Mouse (Mus musculus) heart, postnatal 25 days (tissue): ENCODE measurements around the gene Daxx. TPM values are rescaled to one million over a fixed set of nuclear protein-coding genes. Genes with fewer than 3 reads are reported as not detected.
"Not testable (repeated sequence)": the region's sequence is repeated elsewhere in the genome, so short reads cannot be mapped to it uniquely, and the experiment has no call there.

Experiments used
- DNase-seq: peaks from one replicate; pipeline ENCODE4 v3.0.0; 2022; ENCODE audit warnings: low spot score
- intact Hi-C: fragments of 180-260 bp; cut with DNase I; formaldehyde crosslinking; loops from one replicate; pipeline ENCODE4 v1.15.1; 2025
- total RNA-seq, 2 experiments: library from RNA; stranded (reverse); gene quantifications; 2 replicates each; pipeline ENCODE4 v1.2.3; 2021

The Daxx gene
- total RNA-seq, 2 experiments from 2014 or later = 14.3 to 17.5 TPM

GRCm38 (mm10) chr17:33902079-33902478 is 7.1 kb upstream of the Daxx start:
- intact Hi-C loops = no loop called here

GRCm38 (mm10) chr17:33902491-33902890 is 6.7 kb upstream of the Daxx start:
- DNase-seq = no peak
- intact Hi-C loops = no loop called here

More at GRCm38 (mm10) chr17:33902079-33902478, 7.1 kb upstream of the Daxx start:
- DNase-seq = no peak

DNA sequence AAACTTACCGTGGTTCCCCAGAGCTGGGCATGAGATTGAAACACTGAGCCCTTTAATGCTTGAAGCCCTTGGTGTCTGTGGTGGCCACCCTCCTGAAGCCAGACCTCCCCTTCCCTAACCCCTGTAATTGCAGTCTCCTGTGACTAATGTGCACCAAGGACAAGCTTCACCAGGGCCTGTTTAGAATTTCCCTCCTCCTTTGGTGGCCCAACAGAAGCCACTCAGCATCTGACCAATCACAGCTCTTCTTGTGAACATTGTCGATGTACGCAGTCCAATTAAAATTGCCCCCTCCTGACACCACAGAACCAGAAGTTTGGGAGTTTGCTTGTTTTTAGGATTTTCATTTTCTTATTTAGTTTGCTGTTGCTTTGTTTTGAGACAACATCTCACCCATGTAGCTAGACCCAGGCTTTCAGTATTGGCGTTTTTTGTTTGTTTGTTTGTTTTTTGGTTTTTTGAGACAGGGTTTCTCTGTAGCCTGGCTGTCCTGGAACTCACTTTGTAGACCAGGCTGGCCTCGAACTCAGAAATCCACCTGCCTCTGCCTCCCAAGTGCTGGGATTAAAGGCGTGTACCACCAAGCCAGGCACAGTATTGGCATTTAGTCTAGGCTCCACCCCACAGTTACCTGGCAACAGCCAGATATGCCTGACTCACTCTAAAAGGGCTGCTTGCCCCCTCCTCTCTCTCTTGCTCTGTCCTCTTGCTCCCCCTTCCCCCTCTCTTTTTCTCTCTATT is 5.1 kb upstream of the Daxx start:
- intact Hi-C loops, DNase-seq: not testable (repeated sequence)

DNA sequence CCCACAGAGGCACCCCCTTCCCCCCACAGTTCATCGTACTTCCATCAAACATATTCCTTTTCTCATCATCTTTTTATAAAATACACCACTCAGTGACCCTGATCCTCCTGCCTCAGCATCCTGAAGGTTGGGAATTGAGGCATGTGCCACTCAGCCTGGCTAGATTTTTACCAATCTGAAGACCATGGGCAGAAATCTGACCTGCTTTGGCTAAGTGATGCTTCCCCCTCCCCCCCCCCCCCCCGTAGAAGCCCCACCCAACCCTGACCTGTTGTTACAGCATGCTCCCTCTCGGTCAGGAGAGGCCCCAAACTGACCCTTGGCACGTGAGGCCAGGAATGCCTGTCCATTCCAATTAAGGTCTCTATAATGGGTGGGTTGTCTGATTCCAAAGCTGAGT is 4.4 kb upstream of the Daxx start, which contains the start of gene Platr17:
Platr17 (plus strand) TSS at position 301 of the 400 bp plus-strand sequence.
- intact Hi-C loops, DNase-seq: not testable (repeated sequence)

- no peak for DNase-seq
- intact Hi-C loops = no loop called here
These were observed 710 bp upstream of the Daxx start for GRCm38 (mm10) chr17:33908331-33909076.

DNA sequence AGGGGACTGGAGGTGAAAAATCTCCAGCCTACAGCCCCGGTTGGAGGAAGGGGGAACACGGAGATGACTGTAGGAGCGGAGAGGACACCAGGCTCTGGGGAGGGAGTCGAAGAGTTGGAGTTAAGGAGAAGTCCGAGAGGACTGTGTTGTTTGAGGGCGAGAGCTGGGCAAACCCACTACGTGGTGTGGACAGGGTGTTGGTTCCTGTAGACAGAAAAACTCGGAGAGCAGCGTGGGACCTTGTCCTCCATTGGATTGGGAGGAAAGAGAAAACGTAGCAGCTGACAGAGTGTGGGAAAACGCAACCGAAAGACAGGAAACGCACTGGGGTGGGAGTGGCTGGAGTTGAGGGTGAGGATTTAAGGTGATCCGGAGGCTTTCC is 646 bp downstream of the Daxx start:
- peak; percentile 35 for DNase-seq
- intact Hi-C loops = no loop called here

DNA sequence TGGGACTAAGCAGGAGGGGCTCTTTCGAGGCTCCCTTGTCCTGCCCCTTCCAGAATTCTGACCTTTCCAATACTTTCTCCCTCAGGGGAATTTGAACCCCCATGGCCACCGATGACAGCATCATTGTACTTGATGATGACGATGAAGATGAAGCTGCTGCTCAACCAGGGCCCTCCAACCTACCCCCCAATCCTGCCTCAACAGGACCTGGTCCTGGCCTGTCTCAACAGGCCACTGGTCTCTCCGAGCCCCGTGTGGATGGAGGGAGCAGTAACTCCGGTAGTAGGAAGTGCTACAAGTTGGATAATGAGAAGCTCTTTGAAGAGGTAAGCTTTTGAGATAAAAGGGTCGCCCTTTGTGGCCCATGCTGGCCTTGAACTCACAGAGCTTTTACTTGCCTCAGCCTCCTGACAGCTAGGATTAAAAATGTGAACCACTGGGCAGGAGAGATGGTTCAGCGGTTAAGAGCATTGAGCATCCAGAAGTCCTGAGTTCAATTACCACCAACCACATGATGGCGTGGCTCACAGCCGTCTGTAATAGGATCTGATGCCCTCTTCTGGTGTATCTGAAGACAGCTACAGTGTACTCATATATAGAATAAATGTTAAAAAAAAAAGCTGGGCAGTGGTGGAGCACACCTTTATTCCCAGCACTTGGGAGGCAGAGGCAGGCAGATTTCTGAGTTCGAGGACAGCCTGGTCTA is 1.3 kb downstream of the Daxx start:
- intact Hi-C loops = no loop called here
- DNase-seq = no peak

DNA sequence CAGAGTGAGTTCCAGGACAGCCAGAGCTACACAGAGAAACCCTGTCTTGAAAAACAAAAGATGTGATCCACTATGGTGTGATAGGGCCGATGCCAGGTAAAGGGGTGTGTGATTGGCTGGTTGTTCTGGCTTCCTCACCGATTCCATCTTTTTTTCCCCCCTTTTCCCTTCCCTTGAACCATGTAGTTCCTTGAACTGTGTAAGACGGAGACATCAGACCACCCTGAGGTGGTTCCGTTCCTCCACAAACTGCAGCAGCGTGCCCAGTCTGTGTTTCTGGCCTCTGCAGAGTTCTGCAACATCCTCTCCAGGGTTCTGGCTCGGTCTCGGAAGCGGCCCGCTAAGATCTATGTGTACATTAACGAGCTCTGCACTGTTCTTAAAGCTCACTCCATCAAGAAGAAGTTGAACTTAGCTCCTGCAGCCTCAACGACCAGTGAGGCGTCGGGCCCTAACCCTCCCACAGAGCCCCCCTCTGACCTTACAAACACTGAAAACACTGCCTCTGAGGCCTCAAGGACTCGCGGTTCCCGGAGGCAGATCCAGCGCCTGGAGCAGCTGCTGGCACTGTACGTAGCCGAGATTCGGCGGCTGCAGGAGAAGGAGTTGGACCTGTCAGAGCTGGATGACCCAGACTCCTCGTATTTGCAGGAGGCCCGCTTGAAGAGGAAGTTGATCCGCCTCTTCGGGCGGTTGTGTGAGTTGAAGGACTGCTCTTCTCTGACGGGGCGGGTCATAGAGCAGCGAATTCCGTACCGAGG is 2.0 kb downstream of the Daxx start:
- no peak for DNase-seq
- intact Hi-C loops = no loop called here

GRCm38 (mm10) chr17:33911813-33912414 is 2.7 kb downstream of the Daxx start:
- intact Hi-C loops = no loop called here
- no peak for DNase-seq

- no peak for DNase-seq
- intact Hi-C loops = no loop called here
These were observed 4.0 kb downstream of the Daxx start for GRCm38 (mm10) chr17:33913264-33913663.

- DNase-seq = no peak
- intact Hi-C loops = no loop called here
These were observed 4.7 kb downstream of the Daxx start for GRCm38 (mm10) chr17:33913905-33914304.

- DNase-seq = no peak
These were observed 5.8 kb downstream of the Daxx start for GRCm38 (mm10) chr17:33914969-33915391.

DNA sequence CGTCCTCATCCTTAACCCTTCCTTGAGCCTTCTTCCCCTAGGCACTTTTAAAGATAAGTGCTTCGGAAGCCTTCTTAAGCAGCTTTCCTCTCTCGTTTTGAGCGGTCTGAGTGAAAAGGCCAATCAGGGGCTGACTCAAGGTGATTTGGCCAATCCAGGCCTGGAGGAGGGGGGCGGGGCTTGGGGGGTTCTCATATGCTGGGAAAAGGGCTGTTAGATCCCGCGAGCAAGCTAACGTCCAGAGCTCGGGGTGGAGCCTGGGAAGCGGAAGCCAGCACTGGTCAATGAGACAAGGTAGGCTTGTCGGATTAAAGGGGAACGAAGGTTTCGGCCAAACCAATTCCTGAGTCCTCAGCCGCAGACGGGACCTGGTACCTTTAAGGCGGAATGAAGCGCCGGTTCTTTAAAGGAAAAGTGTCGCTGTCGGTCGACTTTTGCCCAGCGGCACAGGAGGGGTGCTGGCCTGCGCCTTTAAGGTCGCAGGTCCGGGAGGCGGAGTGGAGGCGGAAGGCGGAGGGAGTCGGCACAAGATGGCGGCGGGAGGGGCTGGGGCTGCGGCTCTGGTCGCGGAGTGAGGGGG is 6.5 kb downstream of the Daxx start, which contains the start of the genes Tapbp and Zbtb22:
Tapbp (plus strand) TSS at position 229 of the 580 bp plus-strand sequence.
Zbtb22 (plus strand) TSS at position 234 of the 580 bp plus-strand sequence.
- intact Hi-C loops = no loop called here

More at GRCm38 (mm10) chr17:33914969-33915391, 5.8 kb downstream of the Daxx start:
- intact Hi-C loops = no loop called here

GRCm38 (mm10) chr17:33916294-33916693 is 7.1 kb downstream of the Daxx start:
- DNase-seq = no peak
- intact Hi-C loops = no loop called here

More for the DNA sequence above, 6.5 kb downstream of the Daxx start, which contains the start of the genes Tapbp and Zbtb22:
- peak; percentile 95 for DNase-seq

GRCm38 (mm10) chr17:33916847-33917655 is 7.8 kb downstream of the Daxx start:
- DNase-seq = no peak
- intact Hi-C loops = no loop called here

DNA sequence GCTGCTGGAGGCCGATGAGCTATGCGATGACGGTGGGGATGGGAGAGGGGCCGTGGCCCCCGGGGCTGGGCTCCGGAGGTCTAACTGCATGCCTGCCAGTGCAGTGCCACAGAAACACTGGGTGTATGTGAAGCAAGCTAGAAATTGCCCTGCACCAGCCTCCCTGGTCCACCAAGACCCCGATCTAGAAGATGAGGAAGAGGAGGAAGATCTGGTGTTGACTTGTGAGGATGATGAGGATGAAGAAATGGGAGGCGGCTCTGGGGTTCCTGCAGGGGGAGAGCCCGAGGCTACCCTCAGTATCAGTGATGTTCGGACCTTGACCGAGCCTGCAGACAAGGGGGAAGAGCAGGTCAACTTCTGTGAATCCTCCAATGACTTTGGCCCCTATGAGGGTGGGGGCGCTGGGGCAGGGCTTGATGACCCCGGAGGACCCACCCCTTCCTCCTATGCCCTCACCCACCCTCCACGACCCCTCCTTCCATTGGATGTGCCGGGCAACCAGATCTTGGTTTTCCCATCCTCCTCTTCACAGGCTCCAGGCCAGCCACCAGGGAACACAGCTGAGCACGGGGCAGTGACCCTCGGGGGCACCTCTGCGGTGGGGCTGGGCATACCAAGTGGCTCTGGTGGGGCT is 8.6 kb downstream of the Daxx start:
- DNase-seq = no peak
- intact Hi-C loops = no loop called here
